Mouse (Mus musculus) lung, adult 2 months (tissue): ENCODE measurements around the gene Fbxo36.

ENCODE experiments used
- CTCF ChIP-seq: fragments of 200-500 bp; IDR thresholded peaks from 2 replicates; pipeline ENCODE4 v1.5.1; 2011; ENCODE audit warnings: mild to moderate bottlenecking, low read length, control low read depth; ENCODE audit not compliant: insufficient read depth
- POLR2A ChIP-seq: fragments of 200-500 bp; IDR thresholded peaks from 2 replicates; pipeline ENCODE4 v1.6.1; 2011; ENCODE audit warnings: low read depth, mild to moderate bottlenecking, control low read depth, low read length, borderline replicate concordance; ENCODE audit errors: extremely low read depth

DNA sequence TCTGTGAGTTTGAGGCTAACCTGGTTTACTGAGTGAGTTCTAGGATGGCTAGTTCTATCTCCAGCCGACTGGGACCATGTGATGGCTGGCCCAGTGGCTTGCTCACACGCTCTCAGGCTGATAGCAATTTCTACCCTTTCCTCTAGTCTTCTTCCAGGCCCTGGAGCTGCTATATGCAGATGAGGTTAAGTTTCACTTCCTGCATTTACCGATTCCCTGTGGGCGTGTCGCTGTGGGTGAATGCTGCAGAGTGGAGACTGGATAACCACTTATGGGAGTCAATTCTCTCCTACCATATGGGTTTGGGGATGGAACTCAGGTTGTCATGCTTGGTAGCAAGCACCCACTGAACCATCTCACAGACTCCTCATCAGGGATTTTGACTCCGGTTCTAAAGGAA is 84.5 kb downstream of the Fbxo36 start:
- no peak for TF ChIP-seq POLR2A
- no peak for TF ChIP-seq CTCF
